Mouse (Mus musculus): ENCODE data around the gene Ankrd7. TPM values are rescaled to one million over a fixed set of nuclear protein-coding genes. Genes with fewer than 3 reads are reported as not detected.

The Ankrd7 gene
- polyA plus RNA-seq (2012; ENCODE audit: low replicate concordance): not detected in 2 replicates

DNA sequence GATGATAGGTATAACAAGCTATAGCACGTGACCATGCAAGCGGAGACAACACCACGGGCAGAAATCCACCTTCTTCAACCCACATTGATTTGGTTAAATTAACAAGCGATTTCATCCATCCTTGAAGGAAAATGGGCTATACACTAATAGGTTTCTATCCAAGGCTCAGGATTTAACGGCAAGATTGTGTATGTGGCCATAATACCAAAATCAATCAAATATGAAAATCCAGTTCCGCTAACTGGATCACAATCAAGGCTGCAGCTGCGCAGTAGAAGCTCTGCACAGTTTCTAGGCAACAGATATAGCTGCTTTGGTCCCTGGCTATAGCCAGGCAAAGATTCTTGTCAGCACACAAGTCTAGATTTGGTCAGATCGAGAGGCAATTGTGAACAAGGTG is at the start of gene Ankrd7:
Ankrd7 (plus strand) TSS at position 301 of the 400 bp plus-strand sequence.

DNA sequence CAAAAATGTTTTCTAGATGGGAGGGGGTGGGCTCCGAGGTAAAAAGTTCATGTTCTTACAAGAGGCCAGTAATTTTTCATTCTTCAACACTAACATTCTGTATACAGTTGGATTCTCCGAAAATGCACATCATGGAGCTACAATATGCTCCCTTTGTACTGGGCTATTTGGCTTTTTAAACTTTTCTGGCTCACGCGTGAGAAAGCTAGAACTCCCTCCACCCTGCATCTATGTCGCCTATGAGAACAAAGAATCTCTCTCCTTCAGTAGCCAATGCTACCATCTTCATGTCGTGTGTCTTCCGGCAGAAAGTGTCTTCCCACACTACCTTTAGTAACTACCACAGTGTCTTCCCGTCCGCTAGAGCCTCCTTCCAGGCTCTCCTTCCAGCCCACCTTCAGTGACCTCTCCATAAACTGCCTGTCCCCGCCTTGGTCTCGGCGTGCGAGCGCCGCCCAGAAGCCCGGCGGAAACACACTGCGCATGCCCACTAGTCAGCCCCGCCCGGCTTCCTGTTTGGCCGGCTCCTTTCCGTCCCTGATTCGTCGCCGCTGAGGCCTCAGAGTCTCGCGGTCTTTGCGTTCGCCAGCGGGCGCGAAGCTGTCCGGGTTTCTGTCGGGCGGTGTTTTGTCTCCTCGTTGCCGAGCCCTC is 17.9 kb upstream of the Ankrd7 start, which contains the start of gene Lsm8:
Lsm8 (plus strand) TSS at position 529 of the 651 bp plus-strand sequence.

Other genes starting within 250 kb of the Ankrd7 start
- gene Lsm8, start 17.7 kb upstream of the Ankrd7 start, polyA plus RNA-seq (2012; ENCODE audit: low replicate concordance): 2.0 and 20.8 TPM in 2 replicates

Measured in hematopoietic multipotent progenitor cell, adult 10-12 weeks (in vitro differentiated cells).